In the genomic region with DNA sequence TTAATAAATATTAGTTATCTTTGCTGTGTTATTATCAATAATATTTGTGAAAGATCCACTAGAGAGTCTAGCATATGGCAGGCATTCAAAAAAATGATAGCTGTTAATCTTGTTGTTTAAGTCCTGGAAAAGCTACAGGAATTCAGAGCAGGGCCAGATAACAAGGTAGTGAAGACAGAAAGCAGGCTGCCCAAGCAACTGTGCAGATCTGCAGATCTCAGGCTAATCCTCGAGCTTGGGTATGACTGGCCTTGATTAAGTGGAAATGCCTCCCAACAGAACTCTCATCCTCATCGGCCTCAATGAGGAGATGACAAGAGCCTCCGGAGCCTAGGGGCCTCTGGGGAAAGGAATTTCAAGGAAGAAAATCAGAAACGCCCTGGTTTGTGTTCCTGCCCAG, we compare ENCODE assay signal across 27 mouse cellular contexts.
DNase-seq lines count a peak whose midpoint lies in the region; ATAC-seq lines count a peak whose summit lies in the region.
"Had no signal": no experiment of that assay in that cellular context is flagged by ENCODE, and none has a peak within 500 bp of the region (broad histone marks: within the 10 kb centered on the region; RNA-seq: fewer than 3 reads in every experiment).

No protein-coding gene starts in this region.

- no peak overlapping the region for H3K4me3 ChIP-seq in embryonic facial prominence, embryonic 12.5 days
- no peak overlapping the region for H3K4me3 ChIP-seq in embryonic facial prominence, embryonic 10.5 days
- H3K4me3 ChIP-seq in heart, embryonic 14.5 days (ENCODE audit: control insufficient read depth in 1 of 2, insufficient read depth in 1 of 2, low read depth in 1 of 2, low read length in 2 of 2) = no peak overlapping the region
- no peak overlapping the region for H3K4me3 ChIP-seq in limb, embryonic 13.5 days
- H3K4me3 ChIP-seq in limb, embryonic 10.5 days = no peak overlapping the region
- H3K4me3 ChIP-seq: forebrain, embryonic 15.5 days; hindbrain, embryonic 12.5 days; liver, embryonic 15.5 days; midbrain, embryonic 10.5 days; midbrain, embryonic 15.5 days; neural tube, embryonic 15.5 days; stomach, embryonic 15.5 days had no signal

- no peak for ATAC-seq in embryonic facial prominence, embryonic 12.5 days (ENCODE audit: insufficient number of reproducible peaks, insufficient read depth, low FRiP score, low TSS enrichment)
- peak; percentile 67; the same call in 1 of the 2 replicates for ATAC-seq in heart, embryonic 14.5 days (ENCODE audit: insufficient number of reproducible peaks, insufficient read depth, low FRiP score, low read depth)
- peak; percentile 41; the same call in 1 of the 2 replicates for ATAC-seq in limb, embryonic 13.5 days (ENCODE audit: low FRiP score, low read depth)
- ATAC-seq: forebrain, embryonic 15.5 days; hindbrain, postnatal 0 days; midbrain, embryonic 15.5 days had no signal

- no peaks in the 10 kb centered on the region for H3K36me3 ChIP-seq in embryonic facial prominence, embryonic 12.5 days
- H3K36me3 ChIP-seq in embryonic facial prominence, embryonic 10.5 days (replicated peaks) = no peaks in the 10 kb centered on the region
- no peaks in the 10 kb centered on the region for H3K36me3 ChIP-seq in heart, embryonic 14.5 days (ENCODE audit: control insufficient read depth, insufficient read depth, low read length)
- no peaks in the 10 kb centered on the region for H3K36me3 ChIP-seq in limb, embryonic 13.5 days
- no peaks in the 10 kb centered on the region for H3K36me3 ChIP-seq in limb, embryonic 10.5 days
- H3K36me3 ChIP-seq: forebrain, embryonic 15.5 days; hindbrain, embryonic 12.5 days; liver, embryonic 15.5 days; midbrain, embryonic 10.5 days; midbrain, embryonic 15.5 days; neural tube, embryonic 15.5 days; stomach, embryonic 15.5 days had no signal

- intact Hi-C loops in heart, postnatal 36 days (cut with DNase I) = no loop called here

- WGBS in embryonic facial prominence, embryonic 12.5 days = 47% methylated on average over 4 of the region's 4 CpGs
- WGBS in embryonic facial prominence, embryonic 10.5 days = 65% methylated on average over 4 of the region's 4 CpGs
- 4% methylated on average over 4 of the region's 4 CpGs for WGBS in heart, embryonic 14.5 days
- 50% methylated on average over 4 of the region's 4 CpGs for WGBS in limb, embryonic 13.5 days
- 62% methylated on average over 4 of the region's 4 CpGs for WGBS in limb, embryonic 10.5 days

- H3K27me3 ChIP-seq in embryonic facial prominence, embryonic 12.5 days = no peaks in the 10 kb centered on the region
- H3K27me3 ChIP-seq in embryonic facial prominence, embryonic 10.5 days (replicated peaks; ENCODE audit: low read depth, poor library complexity, severe bottlenecking) = peaks cover 25% of the 10 kb centered on the region
- no peaks in the 10 kb centered on the region for H3K27me3 ChIP-seq in heart, embryonic 14.5 days (ENCODE audit: control insufficient read depth, insufficient read depth, low read length)
- peaks cover 57% of the 10 kb centered on the region for H3K27me3 ChIP-seq in limb, embryonic 13.5 days
- peaks cover 65% of the 10 kb centered on the region for H3K27me3 ChIP-seq in limb, embryonic 10.5 days (ENCODE audit: low read depth, poor library complexity, severe bottlenecking)
- H3K27me3 ChIP-seq: CH12.LX; forebrain, embryonic 15.5 days; liver, embryonic 15.5 days; midbrain, embryonic 15.5 days; neural tube, embryonic 15.5 days; stomach, embryonic 15.5 days had no signal

- H3K4me2 ChIP-seq in embryonic facial prominence, embryonic 12.5 days (replicated peaks) = no peak overlapping the region
- H3K4me2 ChIP-seq in heart, embryonic 14.5 days (ENCODE audit: low read length) = peak overlapping the region; percentile 18; the same call in 1 of the 2 replicates
- H3K4me2 ChIP-seq in limb, embryonic 13.5 days (replicated peaks) = no peak overlapping the region
- H3K4me2 ChIP-seq: forebrain, embryonic 15.5 days; hindbrain, embryonic 12.5 days; liver, embryonic 15.5 days; midbrain, embryonic 15.5 days; neural tube, embryonic 15.5 days; stomach, embryonic 15.5 days had no signal

- peaks cover 15% of the 10 kb centered on the region for H3K4me1 ChIP-seq in embryonic facial prominence, embryonic 12.5 days
- H3K4me1 ChIP-seq in embryonic facial prominence, embryonic 10.5 days = peaks cover 36% of the 10 kb centered on the region
- H3K4me1 ChIP-seq in heart, embryonic 14.5 days (ENCODE audit: control insufficient read depth in 2 of 2, insufficient read depth in 2 of 2, low read length in 2 of 2) = peaks cover 27 to 36% of the 10 kb centered on the region in 2 experiments
- H3K4me1 ChIP-seq in limb, embryonic 13.5 days = peaks cover 5% of the 10 kb centered on the region
- H3K4me1 ChIP-seq in limb, embryonic 10.5 days = peaks cover 17% of the 10 kb centered on the region; the same call in 1 of the 2 replicates
- H3K4me1 ChIP-seq: hindbrain, embryonic 12.5 days; liver, embryonic 15.5 days; midbrain, embryonic 10.5 days; midbrain, embryonic 15.5 days; neural tube, embryonic 15.5 days had no signal

- no peak for DNase-seq in embryonic facial prominence, embryonic 10.5 days (ENCODE audit: low spot score)
- no peak for DNase-seq in heart, postnatal 36 days
- no peak for DNase-seq in limb, embryonic 10.5 days (ENCODE audit: low spot score)
- DNase-seq in MN1 (ENCODE audit: low spot score) = peak; percentile 46
- no peak for DNase-seq in kidney, postnatal 10 days
- DNase-seq: adrenal gland, adult 8-10 months; cerebellum, adult 8-10 months; cerebellum, postnatal 25 days; gastrocnemius, postnatal 25 days; kidney, adult 18-20 months; kidney, postnatal 4 days; lung, postnatal 14 days; retina, postnatal 1 day; right cerebral cortex, postnatal 14 days; thymus, postnatal 14 days had no signal

- no peak overlapping the region for H3K9ac ChIP-seq in embryonic facial prominence, embryonic 12.5 days
- no peak overlapping the region for H3K9ac ChIP-seq in heart, embryonic 14.5 days (ENCODE audit: low read length)
- H3K9ac ChIP-seq in limb, embryonic 13.5 days = no peak overlapping the region
- H3K9ac ChIP-seq: forebrain, embryonic 15.5 days; hindbrain, embryonic 12.5 days; liver, embryonic 15.5 days; midbrain, embryonic 15.5 days; neural tube, embryonic 15.5 days; stomach, embryonic 15.5 days had no signal

- H3K9me3 ChIP-seq in embryonic facial prominence, embryonic 12.5 days = no peaks in the 10 kb centered on the region
- H3K9me3 ChIP-seq in embryonic facial prominence, embryonic 10.5 days = no peaks in the 10 kb centered on the region
- H3K9me3 ChIP-seq in heart, embryonic 14.5 days (ENCODE audit: control insufficient read depth, low read length) = no peaks in the 10 kb centered on the region
- no peaks in the 10 kb centered on the region for H3K9me3 ChIP-seq in limb, embryonic 13.5 days
- no peaks in the 10 kb centered on the region for H3K9me3 ChIP-seq in limb, embryonic 10.5 days (replicated peaks)
- H3K9me3 ChIP-seq: forebrain, embryonic 15.5 days; hindbrain, embryonic 12.5 days; liver, embryonic 15.5 days; midbrain, embryonic 10.5 days; midbrain, embryonic 15.5 days; neural tube, embryonic 15.5 days; stomach, embryonic 15.5 days had no signal

- H3K27ac ChIP-seq in embryonic facial prominence, embryonic 12.5 days = 0 out of 2 replicates have a peak overlapping the region, but pooled peaks have one; percentile 7
- H3K27ac ChIP-seq in embryonic facial prominence, embryonic 10.5 days (replicated peaks) = no peak overlapping the region
- H3K27ac ChIP-seq in heart, embryonic 14.5 days (replicated peaks in 1 of 2; ENCODE audit: control insufficient read depth in 1 of 2, insufficient read depth in 1 of 2, low read depth in 2 of 2, low read length in 2 of 2) = peak overlapping the region in 1 of 2 experiments; percentile 41; a peak in 3 of 4 replicates
- no peak overlapping the region for H3K27ac ChIP-seq in limb, embryonic 13.5 days
- no peak overlapping the region for H3K27ac ChIP-seq in limb, embryonic 10.5 days
- H3K27ac ChIP-seq: forebrain, embryonic 15.5 days; hindbrain, embryonic 12.5 days; hindbrain, postnatal 0 days; liver, embryonic 15.5 days; midbrain, embryonic 10.5 days; midbrain, embryonic 15.5 days; neural tube, embryonic 15.5 days; stomach, embryonic 15.5 days had no signal
